Mouse (Mus musculus) midbrain, embryonic 16.5 days (tissue): ENCODE measurements around the gene Ice2. TPM values are rescaled to one million over a fixed set of nuclear protein-coding genes. Genes with fewer than 3 reads are reported as not detected.

Experiments
- ATAC-seq: fragments of 200-750 bp; cut with Nextera tagmentation; 2 replicates; pipeline ENCODE4 v1.8.0; 2017; ENCODE audit warnings: moderate TSS enrichment
- H3K27ac ChIP-seq: fragments of 300-500 bp; sonication (generic); 2 replicates; pipeline ENCODE4 v1.5.1; 2014; ENCODE audit warnings: mild to moderate bottlenecking, low read length, mixed read lengths
- H3K27me3 ChIP-seq: fragments of 300-500 bp; sonication (generic); 2 replicates; pipeline ENCODE4 v1.6.1; 2014; ENCODE audit warnings: low read depth, low read length, mixed read lengths; ENCODE audit not compliant: control insufficient read depth, insufficient read depth
- H3K36me3 ChIP-seq: fragments of 300-500 bp; sonication (generic); 2 replicates; pipeline ENCODE4 v1.6.1; 2014; ENCODE audit warnings: mild to moderate bottlenecking, low read length, moderate library complexity, mixed read lengths; ENCODE audit not compliant: control insufficient read depth, insufficient read depth
- H3K4me1 ChIP-seq: fragments of 300-500 bp; sonication (generic); 2 replicates; pipeline ENCODE4 v1.6.1; 2014; ENCODE audit warnings: mild to moderate bottlenecking, low read length, mixed read lengths; ENCODE audit not compliant: control insufficient read depth, insufficient read depth
- H3K4me2 ChIP-seq: fragments of 300-500 bp; sonication (generic); 2 replicates; pipeline ENCODE4 v1.6.1; 2014; ENCODE audit warnings: mild to moderate bottlenecking, low read length, mixed read lengths
- H3K4me3 ChIP-seq: fragments of 300-500 bp; sonication (generic); 2 replicates; pipeline ENCODE4 v1.5.1; 2014; ENCODE audit warnings: low read depth, mild to moderate bottlenecking, low read length, moderate library complexity, mixed read lengths
- H3K9ac ChIP-seq: fragments of 300-500 bp; sonication (generic); 2 replicates; pipeline ENCODE4 v1.6.1; 2014; ENCODE audit warnings: low read depth, low read length, mixed read lengths
- H3K9me3 ChIP-seq: fragments of 300-500 bp; sonication (generic); replicated peaks from 2 replicates; pipeline ENCODE4 v1.6.1; 2014; ENCODE audit warnings: mild to moderate bottlenecking, low read length, mixed read lengths; ENCODE audit not compliant: control insufficient read depth, poor library complexity, severe bottlenecking
- WGBS: fragments of 180-500 bp; shearing (Covaris S2); extraction: QIAGEN DNeasy Blood & Tissue Kit; methylation state at CpG from one replicate; pipeline ENCODE4 v1.1.7; 2014; 5-methylcytosine and 5-hydroxymethylcytosine counted together
- microRNA-seq: library from miRNA; unstranded; fragments of <30 nt; microRNA quantifications from one replicate; pipeline ENCODE4, GENCODE M21; 2017
- polyA plus RNA-seq: library from polyadenylated mRNA; unstranded; fragments of >200 nt; fragmentation: Nextera tagmentation; extraction: Ambion mirVana; gene quantifications from 2 replicates; pipeline ENCODE4 v1.2.1, GENCODE M21; 2015

The Ice2 gene
- polyA plus RNA-seq, 1 experiment from 2014 or later = 9.8 TPM

DNA sequence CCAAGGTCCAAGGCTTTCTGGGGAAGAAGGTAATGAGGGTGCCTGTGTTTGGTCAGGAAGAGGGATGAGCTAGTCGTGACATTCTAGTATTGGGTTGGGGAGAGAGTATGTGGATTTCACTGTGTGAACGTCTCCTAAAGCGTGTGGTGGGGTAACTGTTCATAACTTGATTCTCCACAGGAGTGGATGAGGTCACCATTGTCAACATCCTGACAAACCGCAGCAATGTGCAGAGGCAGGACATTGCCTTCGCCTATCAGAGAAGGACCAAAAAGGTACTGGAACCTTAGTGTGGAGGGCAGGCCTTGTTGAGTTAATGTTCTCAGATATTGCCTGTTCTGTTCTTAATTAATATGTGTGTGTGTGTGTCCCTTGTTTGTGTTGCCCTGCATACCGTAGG lies 78.2 kb downstream of the Ice2 start:
- Histone ChIP-seq H3K4me3 (no peak overlapping the region), H3K27ac (no peak overlapping the region), H3K9ac (no peak overlapping the region), H3K36me3 (no peaks in the 10 kb centered on the region), H3K4me2 (no peak overlapping the region), H3K4me1 (no peaks in the 10 kb centered on the region; the same call in 1 of the 2 replicates), H3K9me3 (no peaks in the 10 kb centered on the region), H3K27me3 (no peaks in the 10 kb centered on the region)
- WGBS = 86% methylated on average over 6 of the region's 6 CpGs
- ATAC-seq = no peak

DNA sequence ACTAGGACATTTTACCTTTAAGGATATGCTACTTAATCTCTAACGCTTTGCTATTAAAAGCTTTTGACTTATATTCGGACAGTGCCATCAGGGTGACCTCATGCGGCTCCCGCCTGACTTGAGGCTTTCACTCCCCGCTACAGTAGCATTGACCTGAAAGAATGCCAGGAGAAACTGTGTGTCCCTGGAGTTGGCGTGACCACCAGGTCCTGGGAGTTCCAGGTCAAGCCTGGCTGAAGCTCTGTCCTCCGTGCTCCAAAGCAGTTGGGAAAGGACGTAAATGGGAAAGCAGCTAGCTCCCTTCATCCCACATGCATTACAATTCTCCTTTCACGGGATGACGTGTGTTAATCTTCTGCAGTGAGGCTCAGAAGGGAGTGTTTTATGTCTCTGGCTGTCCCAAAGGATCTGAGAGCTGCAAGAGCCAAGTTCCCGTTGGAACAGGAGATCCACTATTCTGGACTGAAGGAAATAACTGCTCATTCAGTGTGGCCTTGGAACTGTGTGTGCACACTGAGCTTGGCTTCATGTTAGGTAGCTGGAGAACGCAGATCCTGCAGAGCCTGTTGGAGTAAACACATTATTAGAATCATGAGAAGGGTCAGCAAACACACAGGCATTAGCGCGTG lies 79.6 kb downstream of the Ice2 start:
- no peaks in the 10 kb centered on the region for H3K27me3 ChIP-seq
- H3K4me3 ChIP-seq = no peak overlapping the region
- 64% methylated on average over 14 of the region's 14 CpGs for WGBS
- ATAC-seq = no peak
- H3K27ac ChIP-seq = no peak overlapping the region
- no peak overlapping the region for H3K4me2 ChIP-seq
- H3K4me1 ChIP-seq = no peaks in the 10 kb centered on the region
- no peaks in the 10 kb centered on the region for H3K9me3 ChIP-seq
- H3K9ac ChIP-seq = no peak overlapping the region
- H3K36me3 ChIP-seq = no peaks in the 10 kb centered on the region

DNA sequence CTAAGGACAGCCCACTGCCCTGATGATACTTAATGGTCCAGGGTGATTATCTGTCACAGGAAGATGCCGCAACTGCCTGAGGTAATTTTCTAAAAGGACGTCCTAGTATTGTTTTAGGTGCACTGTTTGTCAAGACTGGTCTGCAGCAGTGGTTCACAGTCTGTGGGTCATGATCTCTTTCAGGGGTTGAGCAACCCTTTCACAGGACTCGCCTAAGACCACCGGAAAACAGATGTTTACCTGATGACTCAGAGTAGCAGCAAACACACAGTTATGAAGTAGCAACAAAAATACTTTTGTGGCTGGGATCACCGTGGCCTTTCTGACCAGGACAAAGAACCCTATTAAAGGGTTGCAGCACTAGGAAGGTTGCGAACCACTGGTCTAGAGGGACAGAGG lies 80.1 kb downstream of the Ice2 start:
- Histone ChIP-seq H3K27ac (no peak overlapping the region), H3K9ac (no peak overlapping the region), H3K9me3 (no peaks in the 10 kb centered on the region), H3K36me3 (no peaks in the 10 kb centered on the region), H3K4me3 (no peak overlapping the region), H3K27me3 (no peaks in the 10 kb centered on the region), H3K4me1 (no peaks in the 10 kb centered on the region), H3K4me2 (no peak overlapping the region)
- no peak for ATAC-seq
- WGBS = 73% methylated on average over 6 of the region's 6 CpGs

DNA sequence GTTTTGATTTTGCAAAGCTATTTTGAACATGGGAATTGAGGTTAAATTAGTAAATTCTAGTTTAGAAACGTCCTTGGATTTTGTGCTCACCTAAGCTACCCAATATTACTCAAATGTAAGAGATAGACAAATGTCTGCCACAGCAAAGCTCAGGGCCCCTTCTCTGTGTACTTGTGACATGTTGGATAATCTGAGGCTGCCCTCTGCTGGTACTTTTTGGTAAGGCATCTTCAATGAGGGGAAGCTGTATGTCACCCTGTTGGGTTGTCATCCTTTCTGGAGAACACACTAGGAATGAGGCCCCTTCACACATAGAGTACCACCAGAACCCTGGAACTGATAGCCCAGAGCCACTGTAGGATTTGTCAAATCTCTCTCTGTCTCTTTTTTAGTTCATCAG lies 82.6 kb downstream of the Ice2 start:
- no peaks in the 10 kb centered on the region for H3K9me3 ChIP-seq
- 3% methylated on average over 1 of the region's 1 CpGs for WGBS
- no peaks in the 10 kb centered on the region for H3K36me3 ChIP-seq
- peak; percentile 72; the same call in 1 of the 2 replicates for ATAC-seq
- H3K27me3 ChIP-seq = no peaks in the 10 kb centered on the region; the same call in 1 of the 2 replicates
- H3K4me2 ChIP-seq = no peak overlapping the region
- no peak overlapping the region for H3K27ac ChIP-seq
- H3K9ac ChIP-seq = no peak overlapping the region
- H3K4me1 ChIP-seq = no peaks in the 10 kb centered on the region
- no peak overlapping the region for H3K4me3 ChIP-seq

Small RNA genes lying within 50 kb of the gene (microRNA-seq; reads per million reads assigned to microRNA genes)
- gene Mir3109 = 0.69 reads per million

Other genes starting within 250 kb of the Ice2 start
- 95.3 and 96.4 TPM in 2 replicates for gene Anxa2, start 55.7 kb downstream of the Ice2 start, polyA plus RNA-seq